Comparison of ENCODE assay signal across 23 mouse cellular contexts in the genomic region with DNA sequence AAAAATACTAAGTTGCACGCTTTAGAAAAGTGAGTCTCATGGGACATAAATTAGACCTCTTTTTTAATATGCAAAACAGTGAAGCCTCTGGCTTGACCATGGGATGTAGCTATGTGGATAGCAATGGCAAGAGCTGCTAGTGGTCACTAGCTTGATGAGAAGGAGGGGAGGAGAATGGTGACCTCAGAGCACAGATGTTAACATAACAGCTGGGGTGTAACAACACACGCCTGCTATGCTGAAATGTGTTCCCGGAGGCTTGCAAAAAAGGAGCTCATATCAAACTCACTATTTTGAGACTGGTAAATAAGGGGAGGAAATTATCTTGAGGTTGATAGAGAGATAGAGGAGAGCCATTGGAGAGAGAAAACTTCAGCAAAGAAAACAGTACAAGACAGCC. TPM values are rescaled to one million over a fixed set of nuclear protein-coding genes. Genes with fewer than 3 reads are reported as not detected.
A peak's percentile ranks its signal among the peaks of the same experiment; 100 is the strongest.
DNase-seq lines count a peak whose midpoint lies in the region; ATAC-seq lines count a peak whose summit lies in the region.
"Had no signal": no experiment of that assay in that cellular context is flagged by ENCODE, and none has a peak within 500 bp of the region (broad histone marks: within the 10 kb centered on the region; RNA-seq: fewer than 3 reads in every experiment).

No protein-coding gene starts in this region.

- intact Hi-C loops in heart, postnatal 10 days (cut with DNase I), result no loop called here
- intact Hi-C loops in heart, postnatal 25 days (cut with DNase I), result no loop called here
- intact Hi-C loops in heart, postnatal 14 days (cut with DNase I), result no loop called here

- no peak overlapping the region for H3K9ac ChIP-seq in midbrain, embryonic 11.5 days (ENCODE audit: low read length)
- H3K9ac ChIP-seq: embryonic facial prominence, embryonic 15.5 days; hindbrain, embryonic 15.5 days; liver, embryonic 13.5 days; midbrain, embryonic 12.5 days; neural tube, embryonic 15.5 days had no signal

- no peak for ATAC-seq in midbrain, embryonic 11.5 days (ENCODE audit: low FRiP score)
- ATAC-seq: forebrain, embryonic 14.5 days had no signal

- no peaks in the 10 kb centered on the region for H3K27me3 ChIP-seq in midbrain, embryonic 11.5 days (ENCODE audit: control insufficient read depth, insufficient read depth, low read length)

- H3K36me3 ChIP-seq in midbrain, embryonic 11.5 days (ENCODE audit: control insufficient read depth, insufficient read depth, low read length), result no peaks in the 10 kb centered on the region
- H3K36me3 ChIP-seq: embryonic facial prominence, embryonic 15.5 days; hindbrain, embryonic 15.5 days; liver, embryonic 13.5 days; midbrain, embryonic 12.5 days; neural tube, embryonic 15.5 days had no signal

- no peak overlapping the region for H3K4me2 ChIP-seq in midbrain, embryonic 11.5 days
- H3K4me2 ChIP-seq: embryonic facial prominence, embryonic 15.5 days; hindbrain, embryonic 15.5 days; liver, embryonic 13.5 days; midbrain, embryonic 12.5 days; neural tube, embryonic 15.5 days had no signal

- no peak overlapping the region for H3K4me3 ChIP-seq in midbrain, embryonic 11.5 days (ENCODE audit: low read depth, low read length)
- H3K4me3 ChIP-seq: embryonic facial prominence, embryonic 15.5 days; heart, adult 2 months; hindbrain, embryonic 15.5 days; liver, embryonic 13.5 days; midbrain, embryonic 12.5 days; neural tube, embryonic 15.5 days had no signal

- H3K27ac ChIP-seq in midbrain, embryonic 11.5 days (ENCODE audit: low read depth, low read length), result no peak overlapping the region
- H3K27ac ChIP-seq: embryonic facial prominence, embryonic 15.5 days; heart, adult 2 months; hindbrain, embryonic 15.5 days; liver, embryonic 13.5 days; midbrain, embryonic 12.5 days; neural tube, embryonic 15.5 days had no signal

- H3K9me3 ChIP-seq in midbrain, embryonic 11.5 days (ENCODE audit: control insufficient read depth, low read length), result no peaks in the 10 kb centered on the region
- H3K9me3 ChIP-seq: embryonic facial prominence, embryonic 15.5 days; hindbrain, embryonic 15.5 days; liver, embryonic 13.5 days; midbrain, embryonic 12.5 days; neural tube, embryonic 15.5 days had no signal

- DNase-seq in heart, postnatal 10 days, result peak; percentile 52 to 55
- no peak for DNase-seq in heart, postnatal 25 days (ENCODE audit: low spot score)
- peak; percentile 45 for DNase-seq in A20 (ENCODE audit: low read depth, low spot score)
- DNase-seq in heart, postnatal 14 days, result peak; percentile 7 to 40
- DNase-seq in lung, postnatal 10 days, result peak; percentile 68
- DNase-seq in midbrain, embryonic 11.5 days (ENCODE audit: low spot score, missing footprints), result no peak
- DNase-seq in gastrocnemius, postnatal 4 days (ENCODE audit: low spot score in 2 of 2), result no peak
- DNase-seq in embryo, embryonic 9.5 days (ENCODE audit: extremely low spot score), result no peak
- DNase-seq: adrenal gland, postnatal 14 days; cerebellum, adult 9-10 months; gastrocnemius, postnatal 10 days; kidney, adult 2 months; kidney, postnatal 36 days; layer of hippocampus, postnatal 36 days; liver, embryonic 13.5 days had no signal

- 80% methylated on average over 3 of the region's 3 CpGs for WGBS in midbrain, embryonic 11.5 days

- H3K4me1 ChIP-seq in midbrain, embryonic 11.5 days (ENCODE audit: control insufficient read depth, insufficient read depth, low read length), result no peaks in the 10 kb centered on the region
- H3K4me1 ChIP-seq: liver, embryonic 13.5 days had no signal

RNA-seq across cellular contexts. Expression of a gene that starts 20.5 kb away (rescaled TPM):
- total RNA-seq in heart, postnatal 10 days (2021), result 10 to 100 TPM; 16.5 to 17.5 TPM
- total RNA-seq in heart, postnatal 25 days (2021), result 10 to 100 TPM; 11.9 to 13.1 TPM
- 10 to 100 TPM; 14.5 to 14.6 TPM for total RNA-seq in heart, postnatal 14 days (2021)
- 25.2 and 25.3 TPM in 2 replicates for polyA plus RNA-seq in midbrain, embryonic 11.5 days (2014; fragmentation: Nextera tagmentation; extraction: Ambion mirVana)
- 10 to 100 TPM; 16.6 to 18.2 TPM for total RNA-seq in gastrocnemius, postnatal 4 days (2021)

RNA-seq across cellular contexts. Expression of a gene that starts 32.4 kb away (rescaled TPM):
- 1 to 10 TPM; 5.2 to 5.7 TPM for total RNA-seq in heart, postnatal 10 days (2021)
- 1 to 10 TPM; 2.4 to 3.3 TPM for total RNA-seq in heart, postnatal 25 days (2021)
- 1 to 10 TPM; 3.7 to 4.2 TPM for total RNA-seq in heart, postnatal 14 days (2021)
- 0.89 and 1.0 TPM in 2 replicates for polyA plus RNA-seq in midbrain, embryonic 11.5 days (2014; fragmentation: Nextera tagmentation; extraction: Ambion mirVana)
- 1 to 10 TPM; 2.5 TPM for total RNA-seq in gastrocnemius, postnatal 4 days (2021)
- total RNA-seq: MEL had no signal
- polyA plus RNA-seq: C2C12 had no signal

Comparison
In these comparisons a context has a peak if more than half of its experiments do, and no peak if none do; other contexts are left out.
1. DNase-seq: peak in heart, postnatal 10 days (2 of 2), A20 (single experiment), heart, postnatal 14 days (2 of 2) and lung, postnatal 10 days (single experiment); none in heart, postnatal 25 days (single experiment), midbrain, embryonic 11.5 days (single experiment), gastrocnemius, postnatal 4 days (0 of 2) and embryo, embryonic 9.5 days (single experiment).